Mouse (Mus musculus) midbrain, postnatal 0 days (tissue): ENCODE results near the gene Dach1. TPM values are rescaled to one million over a fixed set of nuclear protein-coding genes. Genes with fewer than 3 reads are reported as not detected.

Experiments
- ATAC-seq: fragments of 200-750 bp; cut with Nextera tagmentation; 2 replicates; pipeline ENCODE4 v1.8.0; 2017; ENCODE audit warnings: moderate number of reproducible peaks, mild to moderate bottlenecking, moderate TSS enrichment, moderate library complexity; ENCODE audit not compliant: low FRiP score
- DNase-seq: peaks from one replicate; pipeline ENCODE4 v3.0.0-alpha.2; 2015; ENCODE audit warnings: low spot score
- H3K27ac ChIP-seq: fragments of 300-500 bp; sonication (generic); 2 replicates; pipeline ENCODE4 v1.5.1; 2014; ENCODE audit warnings: low read depth, mild to moderate bottlenecking, low read length, mixed read lengths
- H3K27me3 ChIP-seq: fragments of 300-500 bp; sonication (generic); 2 replicates; pipeline ENCODE4 v1.6.1; 2014; ENCODE audit warnings: low read length, control low read depth, mixed read lengths; ENCODE audit not compliant: insufficient read depth
- H3K36me3 ChIP-seq: fragments of 300-500 bp; sonication (generic); 2 replicates; pipeline ENCODE4 v1.6.1; 2014; ENCODE audit warnings: low read length, control low read depth, mixed read lengths; ENCODE audit not compliant: insufficient read depth
- H3K4me1 ChIP-seq: fragments of 300-500 bp; sonication (generic); 2 replicates; pipeline ENCODE4 v1.6.1; 2014; ENCODE audit warnings: mild to moderate bottlenecking, control low read depth, antibody characterized with exemption, low read length, mixed read lengths; ENCODE audit not compliant: insufficient read depth
- H3K4me2 ChIP-seq: fragments of 300-500 bp; sonication (generic); 2 replicates; pipeline ENCODE4 v1.6.1; 2014; ENCODE audit warnings: low read depth, mild to moderate bottlenecking, low read length, mixed read lengths; ENCODE audit not compliant: poor library complexity, severe bottlenecking
- H3K4me3 ChIP-seq: fragments of 300-500 bp; sonication (generic); 2 replicates; pipeline ENCODE4 v1.5.1; 2014; ENCODE audit warnings: low read depth, mild to moderate bottlenecking, low read length, moderate library complexity
- H3K9ac ChIP-seq: fragments of 300-500 bp; sonication (generic); replicated peaks from 2 replicates; pipeline ENCODE4 v1.6.1; 2014; ENCODE audit warnings: mild to moderate bottlenecking, low read length, moderate library complexity, mixed read lengths; ENCODE audit not compliant: poor library complexity, severe bottlenecking
- H3K9me3 ChIP-seq: fragments of 300-500 bp; sonication (generic); 2 replicates; pipeline ENCODE4 v1.6.1; 2016; ENCODE audit warnings: low read length, control low read depth
- CTCF ChIP-seq: IDR thresholded peaks from 2 replicates; pipeline ENCODE4 v1.5.1; 2016; ENCODE audit warnings: antibody characterized with exemption, mild to moderate bottlenecking
- WGBS: fragments of 180-500 bp; shearing (Covaris S2); extraction: QIAGEN DNeasy Blood & Tissue Kit; methylation state at CpG from one replicate; pipeline ENCODE4 v1.1.7; 2014; 5-methylcytosine and 5-hydroxymethylcytosine counted together
- polyA plus RNA-seq: library from polyadenylated mRNA; unstranded; fragments of >200 nt; fragmentation: Nextera tagmentation; extraction: Ambion mirVana; gene quantifications from 2 replicates; pipeline ENCODE4 v1.2.1, GENCODE M21; 2015
- total RNA-seq: library from RNA; depleted of rRNA; stranded (reverse); fragments of >200 nt; gene quantifications from 2 replicates; pipeline ENCODE4 v1.2.3, GENCODE M21; 2014

The Dach1 gene
- total and polyA plus RNA-seq, 2 experiments from 2014 or later = 6.4 to 14.5 TPM

GRCm38 (mm10) chr14:98155725-98156392 lies 13.7 kb downstream of the Dach1 start:
- Histone ChIP-seq H3K4me1 (0 out of 2 replicates have a peak, but pooled peaks cover 2% of the 10 kb centered on the region), H3K27ac (no peak overlapping the region)
- ATAC-seq = no peak

GRCm38 (mm10) chr14:98154832-98155422 lies 14.6 kb downstream of the Dach1 start:
- no peak overlapping the region for H3K27ac ChIP-seq
- 24% methylated on average over 7 of the region's 7 CpGs for whole genome bisulfite sequencing
- H3K9me3 ChIP-seq = no peaks in the 10 kb centered on the region
- no peak overlapping the region for H3K4me3 ChIP-seq
- H3K4me1 ChIP-seq = 0 out of 2 replicates have a peak, but pooled peaks cover 2% of the 10 kb centered on the region
- ATAC-seq (0 out of 2 replicates have a peak, but pooled peaks have one; percentile 27), DNase-seq (no peak)
- no peaks in the 10 kb centered on the region for H3K27me3 ChIP-seq
- no peak overlapping the region for H3K4me2 ChIP-seq
- H3K9ac ChIP-seq = no peak overlapping the region
- H3K36me3 ChIP-seq = no peaks in the 10 kb centered on the region
- no peak for TF ChIP-seq CTCF

More at GRCm38 (mm10) chr14:98155725-98156392, 13.7 kb downstream of the Dach1 start:
- Histone ChIP-seq H3K9ac (no peak overlapping the region), H3K36me3 (no peaks in the 10 kb centered on the region), H3K27me3 (no peaks in the 10 kb centered on the region), H3K4me3 (no peak overlapping the region), H3K9me3 (no peaks in the 10 kb centered on the region), H3K4me2 (no peak overlapping the region)
- no peak for TF ChIP-seq CTCF
- no peak for DNase-seq
- 36% methylated on average over 7 of the region's 7 CpGs for WGBS

DNA sequence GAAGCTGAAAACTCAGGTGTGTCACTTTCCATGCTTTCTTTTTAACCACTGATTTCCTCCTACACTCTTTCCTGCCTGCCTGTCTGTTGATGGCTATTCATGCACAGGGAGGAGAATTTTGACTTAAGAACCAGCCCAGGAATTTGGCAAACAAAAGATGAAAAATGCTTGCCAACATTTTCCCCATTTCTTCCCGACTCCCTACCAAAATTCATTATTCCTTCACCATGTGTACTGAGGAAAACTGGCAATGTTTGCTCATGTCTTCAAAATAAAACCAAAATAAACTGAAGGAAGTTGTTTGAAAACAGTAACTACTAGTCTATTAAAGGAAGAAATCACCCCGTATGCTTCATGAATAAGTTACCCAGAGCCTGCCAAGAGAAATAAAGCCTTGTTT lies 27.8 kb downstream of the Dach1 start:
- TF ChIP-seq CTCF = no peak
- no peaks in the 10 kb centered on the region for H3K36me3 ChIP-seq
- no peaks in the 10 kb centered on the region for H3K9me3 ChIP-seq
- no peak overlapping the region for H3K4me3 ChIP-seq
- no peak overlapping the region for H3K4me2 ChIP-seq
- no peaks in the 10 kb centered on the region for H3K4me1 ChIP-seq
- DNase-seq = no peak
- H3K27me3 ChIP-seq = no peaks in the 10 kb centered on the region
- no peak overlapping the region for H3K9ac ChIP-seq
- no peak for ATAC-seq
- WGBS = 58% methylated on average over 2 of the region's 2 CpGs
- no peak overlapping the region for H3K27ac ChIP-seq

- H3K36me3 ChIP-seq = no peaks in the 10 kb centered on the region
- DNase-seq = no peak
- H3K9me3 ChIP-seq = no peaks in the 10 kb centered on the region
- no peak for ATAC-seq
- H3K9ac ChIP-seq = no peak overlapping the region
- no peak overlapping the region for H3K4me3 ChIP-seq
- no peak for TF ChIP-seq CTCF
- H3K4me2 ChIP-seq = no peak overlapping the region
- H3K27me3 ChIP-seq = no peaks in the 10 kb centered on the region
- no peak overlapping the region for H3K27ac ChIP-seq
- H3K4me1 ChIP-seq = no peaks in the 10 kb centered on the region
- WGBS = 60% methylated on average over 3 of the region's 3 CpGs
Measured at GRCm38 (mm10) chr14:98138873-98139665, 30.5 kb downstream of the Dach1 start.

DNA sequence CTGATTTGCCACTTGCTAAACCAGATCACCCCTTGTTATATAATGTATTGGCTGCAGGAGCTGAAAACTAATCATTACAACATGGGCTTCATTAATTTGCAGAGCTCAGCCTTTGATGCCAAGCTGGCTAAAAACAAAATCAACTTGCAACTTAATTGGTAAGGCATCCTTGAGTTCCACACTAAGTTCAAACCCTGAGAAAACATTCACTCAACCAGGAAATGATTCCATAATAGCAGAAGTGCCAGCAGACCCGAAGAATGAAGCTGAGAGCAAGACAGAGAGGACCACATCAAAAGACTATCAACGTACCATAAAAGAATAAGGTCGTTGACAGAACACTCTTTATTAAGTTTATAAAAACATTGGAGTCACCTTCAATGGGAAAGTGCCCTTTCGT lies 35.0 kb downstream of the Dach1 start:
- no peak for ATAC-seq
- Histone ChIP-seq H3K27me3 (no peaks in the 10 kb centered on the region), H3K9me3 (no peaks in the 10 kb centered on the region), H3K9ac (no peak overlapping the region), H3K36me3 (no peaks in the 10 kb centered on the region), H3K27ac (no peak overlapping the region), H3K4me2 (no peak overlapping the region), H3K4me1 (no peaks in the 10 kb centered on the region), H3K4me3 (no peak overlapping the region)
- TF ChIP-seq CTCF = no peak
- no peak for DNase-seq
- WGBS = 74% methylated on average over 4 of the region's 4 CpGs

- no peak overlapping the region for H3K9ac ChIP-seq
- WGBS = 59% methylated on average over 1 of the region's 1 CpGs
- no peak for TF ChIP-seq CTCF
- H3K9me3 ChIP-seq = no peaks in the 10 kb centered on the region
- H3K4me3 ChIP-seq = no peak overlapping the region
- no peaks in the 10 kb centered on the region for H3K27me3 ChIP-seq
- H3K4me2 ChIP-seq = no peak overlapping the region
- DNase-seq (no peak), ATAC-seq (no peak)
- H3K36me3 ChIP-seq = no peaks in the 10 kb centered on the region
- H3K27ac ChIP-seq = no peak overlapping the region
- no peaks in the 10 kb centered on the region for H3K4me1 ChIP-seq
Measured at GRCm38 (mm10) chr14:98123032-98123431, 46.5 kb downstream of the Dach1 start.
